Mouse (Mus musculus) frontal cortex, postnatal 25 days (tissue): ENCODE measurements around the gene Gm4565.
"Not testable (repeated sequence)": the region's sequence is repeated elsewhere in the genome, so short reads cannot be mapped to it uniquely, and the experiment has no call there.

Experiments used
- DNase-seq, 2 experiments: peaks; one replicate each; pipeline ENCODE4 v3.0.0; 2022; ENCODE audit warnings: low spot score in 2 of 2

Gm4565 gene

GRCm38 (mm10) chr7:22588027-22588426, at the start of gene Gm4565:
Gm4565 (minus strand) TSS chr7:22588127.
- DNase-seq: not testable (repeated sequence)

- DNase-seq: not testable (repeated sequence)
These were observed 22.7 kb downstream of the Gm4565 start, which contains the start of gene Gm4201 for GRCm38 (mm10) chr7:22565243-22565642. Gm4201 (minus strand) TSS chr7:22565343.

DNA sequence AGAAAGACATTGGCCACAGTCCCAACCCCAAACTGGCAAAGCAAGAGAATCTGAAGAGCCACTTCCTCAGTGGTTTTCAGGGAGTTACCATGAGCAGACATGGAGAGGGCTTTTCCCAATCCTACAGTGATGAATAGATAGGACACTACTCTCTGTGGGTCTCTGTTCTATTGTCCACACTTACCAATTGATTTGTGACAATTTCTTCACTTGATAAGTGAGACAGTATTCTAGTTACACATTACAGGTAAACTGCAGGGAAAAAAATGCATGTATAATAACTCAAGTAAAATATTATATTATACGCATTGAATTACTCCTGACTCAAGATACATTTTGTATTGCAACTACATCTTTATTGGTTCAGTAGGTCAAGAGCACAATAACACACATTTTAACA, 53.1 kb downstream of the Gm4565 start, which contains the start of gene Gm8677:
Gene Gm8677, minus strand, starts transcription at position 101 of the 400 bp plus-strand sequence.
- DNase-seq: not testable (repeated sequence)
